Mouse (Mus musculus): ENCODE results near the gene Zscan22.

DNA sequence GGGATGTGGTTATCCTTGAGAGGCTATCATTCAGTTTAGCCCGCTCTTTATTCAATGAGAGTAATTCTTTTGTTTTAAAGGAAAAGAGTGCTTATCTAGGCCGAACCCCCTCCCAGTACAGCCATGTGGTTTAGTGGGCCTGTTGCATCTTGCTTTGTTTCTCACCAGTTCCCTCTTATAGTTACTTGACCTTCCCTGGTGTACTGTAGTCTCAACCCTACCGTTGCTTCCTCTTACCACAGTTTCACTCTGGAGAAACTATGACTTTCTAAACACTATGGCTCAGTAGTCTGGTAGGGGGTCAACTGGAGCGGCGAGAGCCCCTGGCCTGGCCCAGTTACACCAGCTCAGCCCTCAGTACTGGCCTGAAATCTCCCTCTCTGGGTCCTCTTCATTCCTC is 10.0 kb upstream of the Zscan22 start:
- no peak for TF ChIP-seq POLR2A (IDR thresholded peaks at IDR 0.05; ENCODE audit: control insufficient read depth, low read depth, low read length)
- no peak for TF ChIP-seq CTCF (IDR thresholded peaks at IDR 0.05; ENCODE audit: control insufficient read depth, insufficient read depth, insufficient replicate concordance, low read depth, low read length)
